Mouse (Mus musculus) gastrocnemius, postnatal 10 days (tissue): ENCODE results near the gene Olfr1253. TPM values are rescaled to one million over a fixed set of nuclear protein-coding genes. Genes with fewer than 3 reads are reported as not detected.

Experiments
- DNase-seq: peaks from one replicate; pipeline ENCODE4 v3.0.0; 2021; ENCODE audit warnings: mixed read lengths
- long read RNA-seq, 2 experiments: library from polyadenylated mRNA; stranded (forward); transcript quantifications; one replicate each; pipeline ENCODE4 v2.0.0; 2021
- total RNA-seq, 2 experiments: library from RNA; stranded (reverse); gene quantifications; 2 replicates each; pipeline ENCODE4 v1.2.3; 2021

Olfr1253 gene
- total RNA-seq, result not detected
- long read RNA-seq, experiment 1, result 0 reads
- long read RNA-seq, experiment 2, result 0 reads

DNA sequence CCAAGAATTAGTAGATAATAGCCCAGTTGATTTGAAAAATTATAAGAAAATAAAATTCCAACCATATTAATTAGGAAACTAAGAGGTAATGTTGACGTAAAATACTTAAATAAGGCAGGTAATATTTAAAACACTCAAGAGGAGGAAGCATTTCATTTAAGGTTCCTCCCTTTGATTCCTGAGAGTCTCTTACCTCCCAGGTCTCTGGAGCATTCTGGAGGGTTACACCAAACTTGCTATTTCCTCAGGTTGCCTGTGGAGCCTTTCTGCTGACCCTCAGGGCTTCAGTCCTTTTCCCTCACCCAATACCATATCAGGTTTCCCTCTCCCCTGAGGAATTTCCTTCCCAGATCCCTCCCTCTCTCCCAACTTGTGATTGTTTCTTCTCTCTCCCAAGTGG lies at the start of gene Olfr1253:
Olfr1253 (minus strand) TSS at position 101 of the 400 bp plus-strand sequence.
- no peak for DNase-seq

- no peak for DNase-seq
Observed at GRCm38 (mm10) chr2:89799583-89799982, 42.7 kb upstream of the Olfr1253 start.

GRCm38 (mm10) chr2:89793519-89793918 lies 36.6 kb upstream of the Olfr1253 start, which contains the start of gene Olfr1254:
TSS of gene Olfr1254 (minus strand) at chr2:89793619.
- no peak for DNase-seq

- DNase-seq, result no peak
Observed at GRCm38 (mm10) chr2:89724912-89725311, 32.0 kb downstream of the Olfr1253 start, which contains the start of gene Olfr1252. TSS of gene Olfr1252 (minus strand) at chr2:89725012.

Other genes starting within 250 kb of the Olfr1253 start
- not detected for gene Olfr1243, start 225.6 kb downstream of the Olfr1253 start, total RNA-seq
- gene Olfr1245, start 178.6 kb downstream of the Olfr1253 start, total RNA-seq, result not detected
- not detected for gene Olfr1246, start 163.9 kb downstream of the Olfr1253 start, total RNA-seq
- under 1 TPM in 1 of 2 experiments, not detected in 1; 0.05 TPM for gene Olfr1247, start 143.0 kb downstream of the Olfr1253 start, total RNA-seq
- not detected for gene Olfr1248, start 138.8 kb downstream of the Olfr1253 start, total RNA-seq
- not detected for gene Olfr1249, start 122.1 kb downstream of the Olfr1253 start, total RNA-seq
- gene Olfr1250, start 95.6 kb downstream of the Olfr1253 start, total RNA-seq, result not detected
- gene Olfr1251, start 85.2 kb downstream of the Olfr1253 start, total RNA-seq, result not detected
- gene Olfr1252, start 32.1 kb downstream of the Olfr1253 start, total RNA-seq, result not detected
- not detected for gene Olfr1254, start 36.5 kb upstream of the Olfr1253 start, total RNA-seq
- not detected for gene Olfr1255, start 55.0 kb upstream of the Olfr1253 start, total RNA-seq
- gene Olfr1256, start 84.5 kb upstream of the Olfr1253 start, total RNA-seq, result not detected
- not detected for gene Olfr48, start 91.1 kb upstream of the Olfr1253 start, total RNA-seq
- gene Olfr1257, start 121.3 kb upstream of the Olfr1253 start, total RNA-seq, result not detected
- not detected for gene Olfr1258, start 170.2 kb upstream of the Olfr1253 start, total RNA-seq
- not detected for gene Olfr1259, start 191.6 kb upstream of the Olfr1253 start, total RNA-seq
- not detected for gene Olfr1260, start 217.2 kb upstream of the Olfr1253 start, total RNA-seq
- gene Olfr1261, start 234.1 kb upstream of the Olfr1253 start, total RNA-seq, result not detected
- gene Olfr1262, start 243.1 kb upstream of the Olfr1253 start, total RNA-seq, result not detected